Mouse (Mus musculus) olfactory bulb, adult 2 months (tissue): Measurements from ENCODE around the gene Txnrd1.

Source experiments
- CTCF ChIP-seq: fragments of 200-500 bp; IDR thresholded peaks from 2 replicates; pipeline ENCODE4 v1.5.1; 2012; ENCODE audit warnings: low read depth, mild to moderate bottlenecking, low read length, moderate library complexity; ENCODE audit not compliant: insufficient read depth
- POLR2A ChIP-seq: fragments of 200-500 bp; IDR thresholded peaks from 2 replicates; pipeline ENCODE4 v1.6.1; 2012; ENCODE audit warnings: mild to moderate bottlenecking, low read depth, low read length, moderate library complexity; ENCODE audit not compliant: insufficient read depth

GRCm38 (mm10) chr10:82909382-82909781 lies 75.6 kb downstream of the Txnrd1 start:
- TF ChIP-seq POLR2A: no peak
- TF ChIP-seq CTCF: peak; percentile 8; the same call in 1 of the 2 replicates
